Mouse (Mus musculus): ENCODE data around the gene Efcab9. TPM values are rescaled to one million over a fixed set of nuclear protein-coding genes. Genes with fewer than 3 reads are reported as not detected.

Gene Efcab9
- polyA plus RNA-seq, 1 experiment, result 217 TPM

- Histone ChIP-seq H3K36me3 (ENCODE audit: control insufficient read depth, insufficient read depth, low read length) (no peaks in the 10 kb centered on the region), H3K27ac (ENCODE audit: control insufficient read depth, insufficient read depth, low read depth, low read length) (no peak overlapping the region), H3K27me3 (ENCODE audit: control insufficient read depth, insufficient read depth, low read length) (no peaks in the 10 kb centered on the region), H3K4me1 (ENCODE audit: control insufficient read depth, insufficient read depth, low read length) (no peaks in the 10 kb centered on the region; the same call in 1 of the 2 replicates), H3K4me3 (ENCODE audit: control insufficient read depth, low read depth, low read length) (no peak overlapping the region)
- TF ChIP-seq POLR2A (IDR thresholded peaks at IDR 0.05; ENCODE audit: control insufficient read depth, low read depth, low read length) (no peak), CTCF (IDR thresholded peaks at IDR 0.05; ENCODE audit: control insufficient read depth, insufficient read depth, insufficient replicate concordance, low read depth, low read length) (no peak)
Observed at GRCm38 (mm10) chr11:32555103-32555689, 23.3 kb upstream of the Efcab9 start.

- TF ChIP-seq CTCF (IDR thresholded peaks at IDR 0.05; ENCODE audit: control insufficient read depth, insufficient read depth, insufficient replicate concordance, low read depth, low read length) (no peak), POLR2A (IDR thresholded peaks at IDR 0.05; ENCODE audit: control insufficient read depth, low read depth, low read length) (no peak)
- Histone ChIP-seq H3K27ac (ENCODE audit: control insufficient read depth, insufficient read depth, low read depth, low read length) (no peak overlapping the region), H3K4me1 (ENCODE audit: control insufficient read depth, insufficient read depth, low read length) (no peaks in the 10 kb centered on the region; the same call in 1 of the 2 replicates)
Observed at GRCm38 (mm10) chr11:32554141-32555091, 22.5 kb upstream of the Efcab9 start.

GRCm38 (mm10) chr11:32553311-32554140, 21.6 kb upstream of the Efcab9 start:
- Histone ChIP-seq H3K27me3 (ENCODE audit: control insufficient read depth, insufficient read depth, low read length) (no peaks in the 10 kb centered on the region), H3K4me3 (ENCODE audit: control insufficient read depth, low read depth, low read length) (no peak overlapping the region), H3K4me1 (ENCODE audit: control insufficient read depth, insufficient read depth, low read length) (no peaks in the 10 kb centered on the region; the same call in 1 of the 2 replicates), H3K27ac (ENCODE audit: control insufficient read depth, insufficient read depth, low read depth, low read length) (no peak overlapping the region), H3K36me3 (ENCODE audit: control insufficient read depth, insufficient read depth, low read length) (no peaks in the 10 kb centered on the region)
- TF ChIP-seq POLR2A (IDR thresholded peaks at IDR 0.05; ENCODE audit: control insufficient read depth, low read depth, low read length), result no peak
- no peak for TF ChIP-seq CTCF (IDR thresholded peaks at IDR 0.05; ENCODE audit: control insufficient read depth, insufficient read depth, insufficient replicate concordance, low read depth, low read length)

More at GRCm38 (mm10) chr11:32554141-32555091, 22.5 kb upstream of the Efcab9 start:
- no peaks in the 10 kb centered on the region for H3K27me3 ChIP-seq (ENCODE audit: control insufficient read depth, insufficient read depth, low read length)
- H3K36me3 ChIP-seq (ENCODE audit: control insufficient read depth, insufficient read depth, low read length), result no peaks in the 10 kb centered on the region
- no peak overlapping the region for H3K4me3 ChIP-seq (ENCODE audit: control insufficient read depth, low read depth, low read length)

DNA sequence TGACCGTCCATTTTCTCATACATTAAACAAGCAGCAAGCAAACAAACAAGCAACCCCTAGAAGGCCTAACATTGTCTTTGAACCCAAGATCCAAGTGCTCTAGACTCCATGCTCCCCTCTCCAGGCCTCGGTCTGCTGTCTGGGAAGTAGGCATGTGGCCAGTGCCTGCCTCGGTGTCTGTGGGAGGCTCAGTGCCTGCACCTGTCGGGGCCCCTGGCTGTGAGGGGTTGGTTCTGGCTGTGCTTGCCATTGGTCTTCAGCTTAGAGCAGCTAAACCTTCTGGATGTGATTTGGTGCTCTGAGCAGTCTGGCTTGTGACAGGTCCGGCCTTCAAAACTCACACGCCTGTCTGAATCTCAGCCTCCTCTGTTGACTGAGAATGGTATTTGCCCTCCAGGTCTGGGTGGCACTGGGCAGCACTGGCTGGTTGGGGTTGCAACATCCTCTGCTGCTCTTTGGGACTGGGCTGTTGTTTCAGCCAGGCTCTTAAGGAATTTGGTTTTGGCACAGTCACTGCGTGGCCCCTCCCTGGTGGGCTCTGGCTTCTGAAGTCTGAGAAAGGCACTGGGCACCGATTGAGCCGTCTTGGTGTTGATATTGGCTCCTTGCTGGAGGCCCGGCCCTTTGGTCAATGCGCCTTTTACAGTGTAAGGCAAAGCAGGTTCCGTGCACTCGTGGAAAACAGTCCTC, 20.7 kb upstream of the Efcab9 start:
- Histone ChIP-seq H3K27me3 (ENCODE audit: control insufficient read depth, insufficient read depth, low read length) (no peaks in the 10 kb centered on the region), H3K27ac (ENCODE audit: control insufficient read depth, insufficient read depth, low read depth, low read length) (no peak overlapping the region), H3K4me1 (ENCODE audit: control insufficient read depth, insufficient read depth, low read length) (no peaks in the 10 kb centered on the region; the same call in 1 of the 2 replicates), H3K36me3 (ENCODE audit: control insufficient read depth, insufficient read depth, low read length) (no peaks in the 10 kb centered on the region), H3K4me3 (ENCODE audit: control insufficient read depth, low read depth, low read length) (no peak overlapping the region)
- TF ChIP-seq POLR2A (IDR thresholded peaks at IDR 0.05; ENCODE audit: control insufficient read depth, low read depth, low read length) (no peak), CTCF (IDR thresholded peaks at IDR 0.05; ENCODE audit: control insufficient read depth, insufficient read depth, insufficient replicate concordance, low read depth, low read length) (no peak)

GRCm38 (mm10) chr11:32551579-32552297, 19.9 kb upstream of the Efcab9 start:
- TF ChIP-seq CTCF (IDR thresholded peaks at IDR 0.05; ENCODE audit: control insufficient read depth, insufficient read depth, insufficient replicate concordance, low read depth, low read length) (no peak), POLR2A (IDR thresholded peaks at IDR 0.05; ENCODE audit: control insufficient read depth, low read depth, low read length) (no peak)
- H3K27me3 ChIP-seq (ENCODE audit: control insufficient read depth, insufficient read depth, low read length), result no peaks in the 10 kb centered on the region
- H3K4me1 ChIP-seq (ENCODE audit: control insufficient read depth, insufficient read depth, low read length), result no peaks in the 10 kb centered on the region; the same call in 1 of the 2 replicates
- H3K27ac ChIP-seq (ENCODE audit: control insufficient read depth, insufficient read depth, low read depth, low read length), result no peak overlapping the region
- H3K4me3 ChIP-seq (ENCODE audit: control insufficient read depth, low read depth, low read length), result no peak overlapping the region
- H3K36me3 ChIP-seq (ENCODE audit: control insufficient read depth, insufficient read depth, low read length), result no peaks in the 10 kb centered on the region

GRCm38 (mm10) chr11:32551056-32551455, 19.2 kb upstream of the Efcab9 start:
- no peaks in the 10 kb centered on the region for H3K27me3 ChIP-seq (ENCODE audit: control insufficient read depth, insufficient read depth, low read length)
- TF ChIP-seq CTCF (IDR thresholded peaks at IDR 0.05; ENCODE audit: control insufficient read depth, insufficient read depth, insufficient replicate concordance, low read depth, low read length) (no peak), POLR2A (IDR thresholded peaks at IDR 0.05; ENCODE audit: control insufficient read depth, low read depth, low read length) (no peak)
- no peak overlapping the region for H3K4me3 ChIP-seq (ENCODE audit: control insufficient read depth, low read depth, low read length)
- no peak overlapping the region for H3K27ac ChIP-seq (ENCODE audit: control insufficient read depth, insufficient read depth, low read depth, low read length)
- no peaks in the 10 kb centered on the region for H3K36me3 ChIP-seq (ENCODE audit: control insufficient read depth, insufficient read depth, low read length)
- no peaks in the 10 kb centered on the region; the same call in 1 of the 2 replicates for H3K4me1 ChIP-seq (ENCODE audit: control insufficient read depth, insufficient read depth, low read length)
